Mouse (Mus musculus) hindbrain, embryonic 13.5 days (tissue): ENCODE data around the gene Cdk1. TPM values are rescaled to one million over a fixed set of nuclear protein-coding genes. Genes with fewer than 3 reads are reported as not detected.

ENCODE experiments used
- ATAC-seq: fragments of 200-750 bp; cut with Nextera tagmentation; 2 replicates; pipeline ENCODE4 v1.8.0; 2017; ENCODE audit warnings: moderate TSS enrichment; ENCODE audit not compliant: low FRiP score
- H3K27ac ChIP-seq: fragments of 300-500 bp; sonication (generic); 2 replicates; pipeline ENCODE4 v1.5.1; 2015; ENCODE audit warnings: inconsistent platforms, mild to moderate bottlenecking, moderate library complexity
- H3K27me3 ChIP-seq: fragments of 300-500 bp; sonication (generic); 2 replicates; pipeline ENCODE4 v1.6.1; 2015; ENCODE audit warnings: mild to moderate bottlenecking, inconsistent platforms
- H3K36me3 ChIP-seq: fragments of 300-500 bp; sonication (generic); 2 replicates; pipeline ENCODE4 v1.6.1; 2015; ENCODE audit warnings: mild to moderate bottlenecking, inconsistent platforms
- H3K4me1 ChIP-seq: fragments of 300-500 bp; sonication (generic); replicated peaks from 2 replicates; pipeline ENCODE4 v1.6.1; 2015; ENCODE audit warnings: inconsistent platforms
- H3K4me2 ChIP-seq: fragments of 300-500 bp; sonication (generic); 2 replicates; pipeline ENCODE4 v1.6.1; 2015; ENCODE audit warnings: inconsistent platforms, mild to moderate bottlenecking, moderate library complexity
- H3K4me3 ChIP-seq: fragments of 300-500 bp; sonication (generic); 2 replicates; pipeline ENCODE4 v1.5.1; 2015; ENCODE audit warnings: mild to moderate bottlenecking, inconsistent platforms
- H3K9ac ChIP-seq: fragments of 300-500 bp; sonication (generic); 2 replicates; pipeline ENCODE4 v1.6.1; 2015; ENCODE audit warnings: mild to moderate bottlenecking, inconsistent platforms
- H3K9me3 ChIP-seq: fragments of 300-500 bp; sonication (generic); 2 replicates; pipeline ENCODE4 v1.6.1; 2016; ENCODE audit warnings: inconsistent platforms
- WGBS: fragments of 180-500 bp; shearing (Covaris S2); methylation state at CpG from one replicate; pipeline ENCODE4 v1.1.7; 2015; 5-methylcytosine and 5-hydroxymethylcytosine counted together
- polyA plus RNA-seq: library from polyadenylated mRNA; unstranded; fragments of >200 nt; fragmentation: Nextera tagmentation; extraction: Ambion mirVana; gene quantifications from 2 replicates; pipeline ENCODE4 v1.2.1, GENCODE M21; 2015

Gene Cdk1
- polyA plus RNA-seq, 1 experiment from 2014 or later = 113 TPM

GRCm38 (mm10) chr10:69323986-69324385 lies 28.8 kb downstream of the Cdk1 start:
- no peak for ATAC-seq

GRCm38 (mm10) chr10:69321519-69322035 lies 31.2 kb downstream of the Cdk1 start:
- Histone ChIP-seq H3K4me3 (no peak overlapping the region), H3K9me3 (no peaks in the 10 kb centered on the region), H3K4me2 (0 out of 2 replicates have a peak overlapping the region, but pooled peaks have one; percentile 17), H3K27me3 (no peaks in the 10 kb centered on the region), H3K9ac (no peak overlapping the region), H3K36me3 (no peaks in the 10 kb centered on the region), H3K27ac (no peak overlapping the region), H3K4me1 (no peaks in the 10 kb centered on the region; the same call in 1 of the 2 replicates)
- 44% methylated on average over 15 of the region's 15 CpGs for WGBS
- ATAC-seq = no peak

More at GRCm38 (mm10) chr10:69323986-69324385, 28.8 kb downstream of the Cdk1 start:
- no peaks in the 10 kb centered on the region for H3K36me3 ChIP-seq
- no peak overlapping the region for H3K27ac ChIP-seq
- no peak overlapping the region for H3K4me2 ChIP-seq
- peaks cover 6% of the 10 kb centered on the region for H3K4me1 ChIP-seq
- no peak overlapping the region for H3K9ac ChIP-seq
- no peak overlapping the region for H3K4me3 ChIP-seq
- H3K27me3 ChIP-seq = no peaks in the 10 kb centered on the region
- WGBS = 79% methylated on average over 13 of the region's 13 CpGs
- H3K9me3 ChIP-seq = no peaks in the 10 kb centered on the region

- no peaks in the 10 kb centered on the region for H3K27me3 ChIP-seq
- WGBS = 45% methylated on average over 21 of the region's 21 CpGs
- no peaks in the 10 kb centered on the region for H3K36me3 ChIP-seq
- ATAC-seq = peak; percentile 69; the same call in 1 of the 2 replicates
- no peak overlapping the region for H3K4me3 ChIP-seq
- H3K4me2 ChIP-seq = 0 out of 2 replicates have a peak overlapping the region, but pooled peaks have one; percentile 17
- H3K27ac ChIP-seq = no peak overlapping the region
- no peaks in the 10 kb centered on the region; the same call in 1 of the 2 replicates for H3K4me1 ChIP-seq
- H3K9ac ChIP-seq = no peak overlapping the region
- no peaks in the 10 kb centered on the region for H3K9me3 ChIP-seq
Measured at GRCm38 (mm10) chr10:69320667-69321518, 31.8 kb downstream of the Cdk1 start.

DNA sequence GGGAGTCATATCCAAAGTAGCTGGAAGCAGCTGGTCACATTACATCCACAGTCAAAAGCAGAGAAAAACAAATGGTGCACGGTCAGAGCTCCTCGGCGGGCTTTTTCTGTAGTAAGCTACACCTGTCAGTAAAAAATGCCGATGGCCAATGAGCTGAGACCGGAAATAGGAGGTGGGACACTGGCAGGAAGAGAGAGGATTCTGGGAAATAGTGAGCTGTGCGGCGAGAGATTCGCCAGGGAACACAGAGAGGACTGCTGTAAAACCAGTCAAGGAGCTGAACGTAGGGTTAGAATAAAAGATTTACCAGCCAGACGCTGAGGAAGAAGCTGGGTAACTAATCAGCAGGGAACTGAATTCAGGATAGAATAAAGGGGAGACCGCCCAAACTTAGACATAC lies 34.2 kb downstream of the Cdk1 start:
- 82% methylated on average over 11 of the region's 11 CpGs for WGBS
- H3K27ac ChIP-seq = no peak overlapping the region
- H3K4me1 ChIP-seq = no peaks in the 10 kb centered on the region; the same call in 1 of the 2 replicates
- no peak overlapping the region for H3K9ac ChIP-seq
- no peak for ATAC-seq
- H3K27me3 ChIP-seq = no peaks in the 10 kb centered on the region
- no peak overlapping the region for H3K4me2 ChIP-seq
- no peak overlapping the region for H3K4me3 ChIP-seq
- no peaks in the 10 kb centered on the region for H3K36me3 ChIP-seq
- no peaks in the 10 kb centered on the region for H3K9me3 ChIP-seq

- Histone ChIP-seq H3K36me3 (no peaks in the 10 kb centered on the region), H3K27me3 (no peaks in the 10 kb centered on the region), H3K4me2 (no peak overlapping the region), H3K9me3 (no peaks in the 10 kb centered on the region), H3K27ac (no peak overlapping the region), H3K9ac (no peak overlapping the region), H3K4me3 (no peak overlapping the region), H3K4me1 (no peaks in the 10 kb centered on the region)
- WGBS = 64% methylated on average over 8 of the region's 8 CpGs
- no peak for ATAC-seq
Measured at GRCm38 (mm10) chr10:69313944-69314343, 38.8 kb downstream of the Cdk1 start.

- Histone ChIP-seq H3K36me3 (no peaks in the 10 kb centered on the region), H3K4me1 (no peaks in the 10 kb centered on the region), H3K9ac (no peak overlapping the region), H3K27me3 (no peaks in the 10 kb centered on the region), H3K4me2 (no peak overlapping the region), H3K9me3 (no peaks in the 10 kb centered on the region), H3K27ac (no peak overlapping the region), H3K4me3 (no peak overlapping the region)
- ATAC-seq = no peak
- WGBS = 68% methylated on average over 16 of the region's 16 CpGs
Measured at GRCm38 (mm10) chr10:69311867-69312266, 40.9 kb downstream of the Cdk1 start.

DNA sequence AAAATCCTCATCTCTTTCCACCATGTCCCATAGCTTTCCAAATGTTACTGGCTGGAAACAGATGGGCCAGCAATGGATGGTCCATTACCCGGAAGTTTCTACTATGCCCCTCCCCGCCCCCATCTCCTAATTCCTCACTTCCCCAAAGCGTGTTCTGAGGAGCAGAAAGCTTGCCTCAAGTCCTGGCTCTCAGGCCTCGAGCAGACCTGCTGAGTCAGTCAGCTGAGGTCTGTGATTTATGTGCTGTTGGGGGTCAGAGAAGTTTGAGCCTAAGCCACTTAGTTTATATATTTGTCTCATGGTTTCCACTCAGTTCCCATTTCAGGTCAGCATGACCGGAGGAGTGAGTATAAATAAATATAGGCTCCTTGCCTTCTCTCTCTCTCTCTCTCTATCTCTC lies 43.6 kb downstream of the Cdk1 start:
- Histone ChIP-seq H3K27ac (no peak overlapping the region), H3K4me2 (no peak overlapping the region), H3K4me3 (no peak overlapping the region), H3K9me3 (no peaks in the 10 kb centered on the region), H3K9ac (no peak overlapping the region), H3K36me3 (no peaks in the 10 kb centered on the region), H3K27me3 (no peaks in the 10 kb centered on the region), H3K4me1 (no peaks in the 10 kb centered on the region)
- ATAC-seq = no peak
- WGBS = 75% methylated on average over 5 of the region's 5 CpGs

GRCm38 (mm10) chr10:69307067-69307466 lies 45.7 kb downstream of the Cdk1 start:
- Histone ChIP-seq H3K27ac (no peak overlapping the region), H3K4me1 (no peaks in the 10 kb centered on the region), H3K9ac (no peak overlapping the region), H3K4me2 (no peak overlapping the region), H3K36me3 (no peaks in the 10 kb centered on the region), H3K27me3 (no peaks in the 10 kb centered on the region), H3K4me3 (no peak overlapping the region), H3K9me3 (no peaks in the 10 kb centered on the region)
- ATAC-seq = no peak
- WGBS = 47% methylated on average over 5 of the region's 5 CpGs

DNA sequence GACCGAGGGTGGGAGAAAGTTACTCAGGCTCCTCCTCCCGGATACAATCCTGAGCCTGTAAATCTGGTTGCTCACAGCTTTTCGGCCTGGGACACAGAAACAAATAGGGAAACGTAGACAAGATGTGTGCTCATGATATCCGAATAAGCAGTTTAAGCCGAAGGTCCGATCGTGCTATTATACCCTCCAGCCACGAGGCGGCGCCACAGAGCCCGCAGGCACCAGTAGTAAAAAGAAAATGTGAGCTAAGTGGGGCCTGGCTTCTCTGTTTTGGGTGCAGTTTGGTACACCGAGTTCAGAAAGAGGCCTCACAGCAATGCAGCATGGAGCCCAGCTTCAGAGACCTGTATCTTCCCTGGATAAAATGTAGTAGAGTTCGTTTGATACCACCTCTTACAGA lies 46.5 kb downstream of the Cdk1 start:
- Histone ChIP-seq H3K4me2 (no peak overlapping the region), H3K27me3 (no peaks in the 10 kb centered on the region), H3K36me3 (no peaks in the 10 kb centered on the region), H3K9me3 (no peaks in the 10 kb centered on the region), H3K4me3 (no peak overlapping the region), H3K9ac (no peak overlapping the region), H3K4me1 (no peaks in the 10 kb centered on the region), H3K27ac (no peak overlapping the region)
- 62% methylated on average over 14 of the region's 14 CpGs for WGBS
- ATAC-seq = no peak

DNA sequence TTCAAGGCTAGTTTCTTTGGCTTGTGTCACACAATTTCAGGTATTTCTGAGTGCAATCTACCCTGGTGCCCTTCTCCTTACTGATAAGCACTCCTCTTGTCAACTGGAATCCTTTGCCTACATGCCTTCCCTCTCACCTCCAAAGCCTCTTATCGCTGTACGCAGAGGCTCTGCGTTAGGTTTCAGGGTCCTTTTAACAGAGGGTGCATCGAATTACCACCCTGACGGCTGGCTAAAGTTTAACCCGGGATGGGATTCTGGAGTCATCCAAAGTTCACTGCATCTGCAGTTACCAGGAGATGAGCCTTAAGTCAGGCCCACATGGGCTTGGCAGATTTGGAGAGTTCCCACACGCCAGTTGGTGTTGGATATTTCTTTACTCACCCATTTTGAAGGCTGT lies 47.1 kb downstream of the Cdk1 start:
- H3K4me2 ChIP-seq = no peak overlapping the region
- H3K27ac ChIP-seq = no peak overlapping the region
- no peak overlapping the region for H3K9ac ChIP-seq
- ATAC-seq = no peak
- no peaks in the 10 kb centered on the region for H3K9me3 ChIP-seq
- H3K4me3 ChIP-seq = no peak overlapping the region
- WGBS = 54% methylated on average over 7 of the region's 7 CpGs
- no peaks in the 10 kb centered on the region for H3K4me1 ChIP-seq
- H3K36me3 ChIP-seq = no peaks in the 10 kb centered on the region
- no peaks in the 10 kb centered on the region for H3K27me3 ChIP-seq

DNA sequence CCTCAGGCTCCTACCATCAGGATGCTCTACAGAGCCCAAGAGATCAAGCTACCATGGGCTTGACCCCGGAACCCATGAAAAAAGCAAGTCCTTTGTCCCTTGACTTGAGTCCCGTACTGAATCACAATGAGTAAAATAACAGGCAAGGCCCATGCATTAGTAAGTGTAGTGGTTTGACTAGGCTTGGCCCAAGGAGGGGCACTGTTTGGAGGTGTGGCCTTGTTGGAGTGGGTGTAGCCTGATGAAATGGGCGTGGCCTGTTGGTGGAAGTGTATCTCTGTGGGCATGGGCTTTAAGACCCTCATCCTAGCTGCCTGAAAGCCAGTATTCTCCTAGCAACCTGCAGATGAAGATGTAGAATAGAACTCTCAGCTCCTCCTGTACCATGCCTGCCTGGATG lies 47.9 kb downstream of the Cdk1 start:
- no peak for ATAC-seq
- 80% methylated on average over 3 of the region's 3 CpGs for WGBS

DNA sequence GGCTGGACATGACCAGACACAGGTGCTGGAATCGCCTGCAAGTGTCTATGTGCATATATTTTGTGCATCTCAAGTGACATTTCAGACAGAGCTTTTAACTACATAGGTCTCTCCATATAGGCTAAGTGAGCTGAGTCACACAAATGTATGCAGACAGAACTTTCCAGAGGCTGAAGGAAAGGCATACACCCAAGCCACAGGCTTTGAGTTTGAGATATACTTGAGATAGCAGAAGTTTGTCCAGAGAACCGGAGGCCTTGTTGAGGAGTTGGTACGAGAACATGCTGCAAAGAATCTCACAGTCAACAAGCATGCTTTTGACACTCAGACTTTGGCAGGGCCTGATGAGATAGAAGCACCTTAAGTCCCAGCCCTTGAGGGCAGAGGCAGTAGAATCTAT lies 50.1 kb downstream of the Cdk1 start:
- WGBS = 92% methylated on average over 3 of the region's 3 CpGs
- no peaks in the 10 kb centered on the region for H3K4me1 ChIP-seq

More for the DNA sequence above, 47.9 kb downstream of the Cdk1 start:
- no peak overlapping the region for H3K9ac ChIP-seq
- no peak overlapping the region for H3K4me3 ChIP-seq
- no peaks in the 10 kb centered on the region for H3K27me3 ChIP-seq
- no peaks in the 10 kb centered on the region for H3K36me3 ChIP-seq
- no peaks in the 10 kb centered on the region for H3K4me1 ChIP-seq
- no peak overlapping the region for H3K4me2 ChIP-seq
- no peaks in the 10 kb centered on the region for H3K9me3 ChIP-seq
- H3K27ac ChIP-seq = no peak overlapping the region

GRCm38 (mm10) chr10:69299985-69300384 lies 52.8 kb downstream of the Cdk1 start:
- H3K4me1 ChIP-seq = no peaks in the 10 kb centered on the region
- no peaks in the 10 kb centered on the region for H3K27me3 ChIP-seq
- H3K27ac ChIP-seq = no peak overlapping the region
- H3K4me2 ChIP-seq = no peak overlapping the region
- H3K9ac ChIP-seq = no peak overlapping the region
- H3K4me3 ChIP-seq = no peak overlapping the region
- no peaks in the 10 kb centered on the region for H3K9me3 ChIP-seq
- H3K36me3 ChIP-seq = no peaks in the 10 kb centered on the region
- 93% methylated on average over 7 of the region's 7 CpGs for WGBS
- no peak for ATAC-seq

More for the DNA sequence above, 50.1 kb downstream of the Cdk1 start:
- Histone ChIP-seq H3K36me3 (no peaks in the 10 kb centered on the region), H3K9me3 (no peaks in the 10 kb centered on the region), H3K9ac (no peak overlapping the region), H3K27ac (no peak overlapping the region), H3K27me3 (no peaks in the 10 kb centered on the region), H3K4me2 (no peak overlapping the region), H3K4me3 (no peak overlapping the region)
- ATAC-seq = no peak
